Mouse (Mus musculus) heart, postnatal 14 days (tissue): ENCODE results near the gene Copz1. TPM values are rescaled to one million over a fixed set of nuclear protein-coding genes. Genes with fewer than 3 reads are reported as not detected.

Experiments
- DNase-seq, 2 experiments: peaks; one replicate each; pipeline ENCODE4 v3.0.0; 2021 to 2022
- intact Hi-C: fragments of 180-260 bp; cut with DNase I; formaldehyde crosslinking; loops from one replicate; pipeline ENCODE4 v1.15.1; 2025
- total RNA-seq, 2 experiments: library from RNA; stranded (reverse); gene quantifications; 2 replicates each; pipeline ENCODE4 v1.2.3; 2021

The Copz1 gene
- total RNA-seq, 2 experiments from 2014 or later, result 58.9 to 63.6 TPM

DNA sequence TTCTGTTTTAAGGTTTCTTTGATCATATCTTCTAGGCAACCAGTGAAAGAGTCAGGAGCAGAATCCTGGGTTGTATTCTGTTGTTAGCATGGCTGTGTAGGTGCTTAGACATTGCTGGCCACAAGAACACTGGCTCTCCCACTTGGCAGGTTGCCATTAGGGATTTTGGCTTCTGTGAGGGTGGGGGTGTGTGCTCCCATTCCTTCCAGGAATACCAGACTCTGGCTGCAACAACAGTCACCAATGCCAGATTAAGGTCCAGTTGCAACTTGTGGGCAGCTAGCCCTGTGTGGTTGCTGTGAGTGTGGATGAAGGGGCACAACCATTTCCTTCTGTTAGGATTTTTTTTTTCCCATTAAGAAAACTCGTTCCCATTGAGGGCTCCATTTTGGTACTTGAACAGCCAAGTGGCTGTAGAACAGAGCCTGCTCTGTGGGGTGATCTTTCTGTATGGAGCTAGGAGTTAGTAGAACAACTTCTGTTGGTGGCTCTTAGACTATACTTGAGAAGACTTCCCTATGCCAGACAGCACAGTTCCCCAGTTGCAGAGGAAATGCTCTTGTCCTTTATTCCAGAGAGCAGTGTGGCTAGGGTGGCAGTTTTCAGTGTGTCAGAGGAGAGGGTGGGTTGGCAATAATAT lies 13.4 kb downstream of the Copz1 start:
- DNase-seq, result peak; percentile 62 to 77
- intact Hi-C loops, result loop anchor here (2.0 kb wide), 1 partner anchor 21 kb away; no protein-coding TSS in a partner anchor

GRCm38 (mm10) chr15:103289600-103289999 lies 17.1 kb downstream of the Copz1 start:
- no peak for DNase-seq
- intact Hi-C loops, result no loop called here

DNA sequence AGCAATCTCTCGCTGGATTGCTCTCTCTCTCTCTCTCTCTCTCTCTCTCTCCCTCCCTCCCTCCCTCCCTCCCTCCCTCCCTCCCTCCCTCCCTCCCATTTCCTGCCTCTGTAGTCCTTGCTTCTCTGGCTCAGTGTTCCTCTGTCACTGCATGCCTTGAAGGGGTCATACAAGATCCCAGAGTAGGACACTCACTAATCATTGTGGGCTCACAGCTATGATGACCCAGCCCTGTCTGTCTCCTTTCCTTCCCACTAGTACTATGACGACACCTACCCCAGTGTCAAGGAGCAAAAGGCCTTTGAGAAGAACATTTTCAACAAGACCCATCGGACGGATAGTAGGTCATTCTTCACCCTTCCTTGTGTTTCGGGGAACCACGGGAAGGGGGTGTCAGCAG lies 17.9 kb downstream of the Copz1 start:
- no peak for DNase-seq
- intact Hi-C loops, result no loop called here

DNA sequence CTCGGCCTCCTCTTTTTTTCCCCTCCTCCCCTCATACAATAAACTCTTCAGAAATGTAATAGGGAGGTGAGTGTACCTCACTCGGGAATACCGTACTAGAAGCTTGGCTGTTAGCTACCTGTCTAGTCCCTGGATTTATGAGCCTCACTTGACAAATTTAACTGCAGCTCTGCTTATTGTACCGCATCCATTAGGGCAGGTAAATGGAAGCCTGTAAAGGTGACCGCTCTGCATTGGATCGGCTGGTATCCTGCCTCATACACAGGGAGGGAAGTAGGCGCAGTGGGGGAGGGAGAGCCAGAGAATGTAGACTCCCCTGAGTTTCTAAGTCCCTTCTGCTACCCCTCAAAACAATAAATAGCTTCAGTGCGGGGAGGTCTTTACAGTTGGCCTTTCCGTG lies 18.3 kb downstream of the Copz1 start:
- no peak for DNase-seq
- intact Hi-C loops, result no loop called here

- DNase-seq, result no peak
- intact Hi-C loops, result no loop called here
These were observed 20.3 kb downstream of the Copz1 start for GRCm38 (mm10) chr15:103292673-103293345.

GRCm38 (mm10) chr15:103293375-103293774 lies 20.9 kb downstream of the Copz1 start:
- intact Hi-C loops, result no loop called here
- DNase-seq, result no peak

- DNase-seq, result no peak
- intact Hi-C loops, result no loop called here
These were observed 22.1 kb downstream of the Copz1 start for GRCm38 (mm10) chr15:103294649-103295048.

DNA sequence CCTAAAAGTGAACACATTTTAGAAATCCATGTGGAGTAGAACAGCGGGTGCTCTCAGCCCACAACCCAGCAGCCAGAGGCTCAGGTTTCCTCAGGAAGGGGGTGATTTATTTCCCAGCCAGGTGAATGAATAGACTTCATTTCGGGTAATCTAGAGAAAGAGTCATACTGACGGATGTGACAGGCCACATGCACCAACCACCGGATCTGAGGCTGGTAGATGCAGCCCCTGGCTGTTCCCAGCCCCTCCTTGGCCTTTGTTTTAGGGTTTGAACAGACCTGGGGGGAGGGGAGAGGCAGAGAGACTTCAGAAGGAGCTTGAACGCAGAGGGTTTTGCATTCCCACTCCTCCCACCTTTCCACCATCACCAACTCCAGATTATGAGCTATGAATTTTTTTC lies 23.3 kb downstream of the Copz1 start:
- intact Hi-C loops, result no loop called here
- DNase-seq, result no peak

DNA sequence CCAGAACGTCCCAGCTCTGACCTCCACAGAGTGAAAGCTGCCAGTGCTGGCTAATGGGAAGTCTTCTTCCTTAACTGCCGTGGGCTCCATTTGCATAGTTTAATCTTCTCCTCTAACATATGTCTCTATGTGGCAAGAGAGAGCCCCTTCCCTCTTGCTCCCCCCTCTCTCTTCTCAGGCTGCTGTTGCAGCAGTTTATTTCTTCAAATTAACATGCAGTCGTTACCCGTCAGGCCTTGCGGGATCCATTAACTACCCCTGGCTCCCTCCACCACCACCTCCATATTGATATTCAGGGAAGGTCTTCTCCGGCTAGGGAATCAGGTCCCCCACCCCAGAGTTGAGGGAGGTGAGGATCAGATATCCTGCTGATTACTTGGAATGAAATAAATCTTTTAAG lies 24.8 kb downstream of the Copz1 start:
- intact Hi-C loops, result no loop called here
- no peak for DNase-seq

DNA sequence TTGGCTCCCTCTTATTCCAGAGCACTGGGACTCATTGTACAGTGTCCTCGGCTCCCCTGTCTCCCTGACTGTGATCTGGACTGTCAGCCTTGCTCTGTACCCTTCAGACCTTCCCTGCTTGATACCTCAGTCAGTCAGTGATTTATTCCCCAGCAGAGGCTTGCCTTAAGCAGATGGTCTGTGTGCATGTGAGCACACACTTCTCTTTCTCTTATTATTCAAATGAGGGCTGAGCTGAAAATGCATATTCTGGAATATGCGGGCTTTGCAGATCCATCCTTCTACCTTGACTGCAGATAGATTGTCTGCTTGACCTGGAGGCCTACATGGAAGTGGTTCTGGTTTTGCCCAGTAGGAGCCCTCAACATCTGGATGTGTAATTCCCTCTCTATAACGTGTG lies 25.5 kb downstream of the Copz1 start:
- no peak for DNase-seq
- intact Hi-C loops, result no loop called here

- intact Hi-C loops, result no loop called here
These were observed 26.5 kb downstream of the Copz1 start for GRCm38 (mm10) chr15:103298861-103299616.

DNA sequence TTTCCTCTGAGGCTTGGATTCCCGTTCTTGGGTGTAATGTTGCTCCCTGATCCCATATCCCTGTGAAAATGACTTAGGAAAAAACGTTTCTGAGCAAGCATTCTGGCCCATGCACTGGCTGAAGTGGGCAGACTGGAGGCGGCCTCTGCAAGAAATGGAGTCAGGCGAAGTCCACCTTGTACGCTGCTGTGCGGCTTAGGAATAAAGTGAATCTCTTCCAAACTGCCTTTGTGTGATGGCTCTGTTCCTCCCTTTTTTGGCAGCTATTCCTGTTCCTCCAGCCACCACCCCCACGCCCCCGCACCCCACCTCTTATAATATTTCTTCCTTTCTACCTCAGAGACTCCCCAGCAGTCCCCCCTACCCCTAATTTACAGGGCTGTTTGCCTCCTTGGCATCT lies 27.1 kb downstream of the Copz1 start:
- intact Hi-C loops, result no loop called here
- no peak for DNase-seq

More at GRCm38 (mm10) chr15:103298861-103299616, 26.5 kb downstream of the Copz1 start:
- DNase-seq, result no peak

DNA sequence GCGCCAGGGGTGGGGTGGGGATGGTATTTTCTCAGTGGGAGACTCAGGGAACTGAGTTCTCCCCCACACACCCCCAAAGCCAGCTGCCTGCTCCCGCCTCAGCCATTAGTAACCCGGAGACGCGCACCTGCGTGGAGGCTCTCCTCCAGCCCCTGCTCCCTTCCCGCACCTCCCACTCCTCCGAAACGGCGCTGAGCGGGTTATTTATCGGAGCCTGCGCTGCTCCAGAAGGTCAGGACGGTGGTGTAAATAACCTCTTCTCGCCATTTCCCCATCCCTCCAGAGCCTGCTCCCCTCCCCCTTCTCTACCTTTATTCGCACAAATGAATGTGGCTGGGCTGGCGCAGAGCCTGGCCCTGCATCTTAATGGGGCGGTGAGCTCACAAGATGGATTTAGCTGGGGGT lies 27.6 kb downstream of the Copz1 start:
- intact Hi-C loops, result no loop called here
- DNase-seq, result no peak

GRCm38 (mm10) chr15:103300560-103300959 lies 28.0 kb downstream of the Copz1 start:
- intact Hi-C loops, result no loop called here
- no peak for DNase-seq

- DNase-seq, result no peak
- intact Hi-C loops, result no loop called here
These were observed 28.5 kb downstream of the Copz1 start for GRCm38 (mm10) chr15:103301046-103301445.

GRCm38 (mm10) chr15:103301547-103302340 lies 29.2 kb downstream of the Copz1 start:
- DNase-seq, result no peak
- intact Hi-C loops, result no loop called here

DNA sequence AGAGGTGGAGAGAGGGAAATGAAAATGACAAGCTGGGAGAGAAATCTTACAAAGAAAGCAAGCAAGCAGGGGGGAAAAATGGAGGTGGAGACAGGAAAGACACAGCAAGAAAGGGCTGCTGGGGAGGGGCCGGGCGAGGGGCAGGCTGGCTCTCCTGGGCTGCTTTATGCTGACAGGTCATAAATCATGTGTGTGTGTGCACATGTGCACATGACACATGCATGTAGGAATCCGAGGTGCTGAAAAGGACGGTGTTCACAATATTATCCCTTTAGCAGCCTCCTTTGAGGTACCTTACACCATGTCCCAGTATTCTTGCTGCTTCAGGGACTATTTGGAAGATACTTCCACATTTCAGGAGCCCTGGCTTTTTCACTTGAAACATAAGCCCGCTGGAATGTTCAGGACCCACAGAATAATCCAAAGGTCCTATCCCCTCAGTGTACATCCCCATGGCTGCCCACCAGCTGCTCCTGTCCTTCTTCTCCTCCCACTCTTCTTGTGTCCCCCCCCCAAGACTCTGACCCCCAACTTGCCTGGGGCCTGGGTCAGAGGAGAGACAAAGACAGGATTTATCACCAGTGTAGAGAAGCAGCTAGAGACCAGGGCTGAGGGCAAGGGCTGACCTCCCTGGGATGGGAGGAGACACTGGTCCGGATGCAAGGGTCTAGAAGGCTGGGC lies 30.0 kb downstream of the Copz1 start:
- DNase-seq, result no peak
- intact Hi-C loops, result no loop called here

DNA sequence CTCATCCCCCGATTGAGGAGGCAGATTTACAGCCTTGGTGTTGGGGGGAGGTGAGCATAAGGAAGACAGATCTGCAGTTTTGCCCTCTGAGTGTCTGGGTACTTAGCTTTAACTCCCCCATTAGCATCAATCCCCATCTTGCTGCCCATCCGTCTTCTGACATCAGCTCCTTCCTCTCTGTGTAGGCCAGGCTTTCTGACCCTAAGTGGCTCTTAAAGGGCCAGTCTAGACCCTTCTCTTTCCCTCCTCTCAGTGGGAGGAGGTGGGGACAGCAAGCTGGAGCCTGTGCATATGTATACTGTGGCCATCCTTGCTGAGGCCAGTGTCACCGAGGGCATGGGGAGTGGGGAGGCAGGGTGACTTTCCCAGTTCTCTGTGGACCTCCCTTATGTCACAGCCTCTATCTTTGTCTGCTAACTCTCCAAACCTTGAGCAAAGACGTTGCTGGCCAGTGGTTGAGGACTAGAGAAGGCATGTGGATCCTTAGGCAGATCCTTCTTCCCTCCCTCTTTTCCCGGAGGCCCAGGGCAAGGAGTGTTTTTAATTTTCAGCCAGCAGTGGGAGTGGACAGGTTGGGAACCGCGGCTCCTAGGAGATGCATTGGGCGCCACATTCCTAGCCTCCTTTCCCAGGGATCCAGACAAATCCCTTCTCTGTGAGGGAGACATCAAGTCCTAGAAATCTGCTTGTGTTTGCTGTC lies 31.6 kb downstream of the Copz1 start:
- intact Hi-C loops, result no loop called here

GRCm38 (mm10) chr15:103304616-103304969 lies 32.1 kb downstream of the Copz1 start:
- intact Hi-C loops, result no loop called here
- no peak for DNase-seq

More for the DNA sequence above, 31.6 kb downstream of the Copz1 start:
- DNase-seq, result no peak
